Mouse (Mus musculus): ENCODE measurements around the gene Gm2310. TPM values are rescaled to one million over a fixed set of nuclear protein-coding genes. Genes with fewer than 3 reads are reported as not detected.

The Gm2310 gene
- not detected for polyA plus RNA-seq (2017; shearing (Covaris generic))

DNA sequence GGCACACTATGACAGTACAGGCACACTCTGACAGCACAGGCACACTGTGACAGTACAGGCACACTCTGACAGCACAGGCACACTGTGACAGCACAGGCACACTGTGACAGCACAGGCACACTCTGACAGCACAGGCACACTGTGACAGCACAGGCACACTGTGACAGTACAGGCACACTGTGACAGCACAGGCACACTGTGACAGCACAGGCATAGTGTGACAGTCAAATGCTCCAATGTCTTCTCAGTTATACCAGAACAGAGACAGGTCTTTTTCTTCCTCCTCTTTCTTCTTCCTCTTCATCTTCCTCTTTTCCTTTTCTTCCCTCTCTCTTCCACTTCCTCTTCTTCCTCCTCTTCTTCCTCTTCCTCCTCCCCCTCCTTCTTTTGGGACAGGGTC, at the start of gene Gm2310:
Gene Gm2310, minus strand, starts transcription at position 101 of the 400 bp plus-strand sequence.

Other genes with a start within 250 kb of the Gm2310 start
- gene Nipbl, start 75.5 kb downstream of the Gm2310 start, polyA plus RNA-seq (2017; shearing (Covaris generic)): 38.4 TPM
- gene Slc1a3, start 190.8 kb upstream of the Gm2310 start, polyA plus RNA-seq (2017; shearing (Covaris generic)): 0.20 TPM

Measured in activated CD4-positive, CD25-positive, alpha-beta regulatory T cell, adult 9 weeks (primary cell).